Mouse (Mus musculus): ENCODE measurements around the gene Tsga10ip. TPM values are rescaled to one million over a fixed set of nuclear protein-coding genes. Genes with fewer than 3 reads are reported as not detected.

The Tsga10ip gene
- polyA plus RNA-seq, 1 experiment from 2014 or later: 0.45 TPM

DNA sequence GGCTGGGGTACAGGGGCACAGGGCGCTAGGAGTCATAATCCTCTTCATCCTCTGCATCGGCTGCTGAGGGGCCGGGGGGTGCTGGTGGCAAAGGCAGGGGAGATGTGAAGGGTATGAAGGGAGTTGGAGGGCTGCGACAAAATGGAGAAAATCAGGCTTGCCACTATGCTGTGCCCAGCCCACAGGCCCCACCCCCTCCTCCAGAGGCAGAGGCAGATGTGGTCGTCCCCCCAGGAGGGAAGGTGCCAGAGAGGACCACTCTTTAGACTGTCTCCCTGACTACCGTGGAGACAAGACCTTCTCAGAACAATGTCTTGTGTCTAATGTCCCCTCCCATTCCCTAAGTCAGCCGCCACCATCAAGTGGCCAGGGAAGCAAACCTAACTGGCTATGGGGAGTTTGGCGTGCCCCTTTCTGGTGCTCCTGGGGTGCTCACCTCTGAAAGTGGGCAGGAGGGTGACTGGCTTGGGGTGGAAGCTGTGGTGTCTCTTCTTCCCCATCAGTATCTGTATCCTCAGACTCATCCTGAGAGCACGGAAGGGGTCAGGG, 20.6 kb upstream of the Tsga10ip start:
- peak overlapping the region; percentile 81; the same call in 1 of the 2 replicates for H3K9ac ChIP-seq
- peaks cover 61% of the 10 kb centered on the region for H3K36me3 ChIP-seq
- ATAC-seq (ENCODE audit: insufficient number of reproducible peaks, insufficient read depth, low FRiP score, low TSS enrichment): no peak
- H3K4me2 ChIP-seq (replicated peaks): peak overlapping the region; percentile 88
- no peak overlapping the region for H3K27ac ChIP-seq
- peaks cover 28% of the 10 kb centered on the region for H3K4me1 ChIP-seq
- WGBS: 84% methylated on average over 9 of the region's 9 CpGs
- H3K4me3 ChIP-seq: peak overlapping the region; percentile 80
- no peaks in the 10 kb centered on the region for H3K9me3 ChIP-seq
- H3K27me3 ChIP-seq: no peaks in the 10 kb centered on the region

GRCm38 (mm10) chr19:5422267-5422666, 19.9 kb upstream of the Tsga10ip start:
- H3K27me3 ChIP-seq: no peaks in the 10 kb centered on the region
- ATAC-seq (ENCODE audit: insufficient number of reproducible peaks, insufficient read depth, low FRiP score, low TSS enrichment): no peak
- peaks cover 56% of the 10 kb centered on the region for H3K36me3 ChIP-seq
- no peak overlapping the region for H3K4me2 ChIP-seq (replicated peaks)
- 88% methylated on average over 10 of the region's 10 CpGs for WGBS
- H3K4me3 ChIP-seq: no peak overlapping the region
- no peaks in the 10 kb centered on the region for H3K9me3 ChIP-seq
- peaks cover 28% of the 10 kb centered on the region for H3K4me1 ChIP-seq
- no peak overlapping the region for H3K27ac ChIP-seq
- no peak overlapping the region; the same call in 1 of the 2 replicates for H3K9ac ChIP-seq

DNA sequence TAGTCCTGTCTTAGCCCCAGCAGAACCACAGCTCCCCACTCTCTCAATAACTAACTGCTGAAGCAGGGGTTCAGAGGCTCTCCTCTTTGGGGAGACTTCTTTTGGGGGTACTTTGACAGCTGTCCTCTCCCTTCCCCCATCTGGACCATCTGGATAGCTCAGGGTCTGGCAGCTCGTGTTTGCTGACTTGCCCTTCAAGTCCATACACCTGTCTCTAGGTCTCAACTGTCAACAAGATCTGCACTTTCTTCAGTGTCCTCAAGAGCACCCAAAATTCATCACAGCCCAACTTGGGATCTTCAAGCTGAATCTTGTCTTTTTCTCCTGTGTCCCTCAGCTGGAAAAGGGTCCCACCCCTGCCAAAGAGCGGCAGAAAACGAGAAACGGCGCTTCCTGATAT, 19.5 kb upstream of the Tsga10ip start:
- 82% methylated on average over 5 of the region's 5 CpGs for WGBS
- no peak overlapping the region for H3K9ac ChIP-seq
- H3K4me1 ChIP-seq: peaks cover 25% of the 10 kb centered on the region
- no peak overlapping the region for H3K27ac ChIP-seq
- H3K9me3 ChIP-seq: no peaks in the 10 kb centered on the region
- H3K4me2 ChIP-seq (replicated peaks): no peak overlapping the region
- no peak overlapping the region for H3K4me3 ChIP-seq
- no peaks in the 10 kb centered on the region for H3K27me3 ChIP-seq
- ATAC-seq (ENCODE audit: insufficient number of reproducible peaks, insufficient read depth, low FRiP score, low TSS enrichment): no peak
- H3K36me3 ChIP-seq: peaks cover 51% of the 10 kb centered on the region

GRCm38 (mm10) chr19:5420579-5420978, 18.3 kb upstream of the Tsga10ip start:
- Histone ChIP-seq H3K36me3 (peaks cover 42% of the 10 kb centered on the region), H3K9me3 (no peaks in the 10 kb centered on the region), H3K9ac (no peak overlapping the region), H3K27me3 (no peaks in the 10 kb centered on the region), H3K4me3 (no peak overlapping the region), H3K27ac (no peak overlapping the region), H3K4me1 (peaks cover 13% of the 10 kb centered on the region), H3K4me2 (replicated peaks) (no peak overlapping the region)
- WGBS: 93% methylated on average over 6 of the region's 6 CpGs
- ATAC-seq (ENCODE audit: insufficient number of reproducible peaks, insufficient read depth, low FRiP score, low TSS enrichment): no peak

- H3K27me3 ChIP-seq: no peaks in the 10 kb centered on the region
- no peak overlapping the region for H3K4me3 ChIP-seq
- no peak overlapping the region for H3K27ac ChIP-seq
- H3K4me1 ChIP-seq: peaks cover 13% of the 10 kb centered on the region
- no peak for ATAC-seq (ENCODE audit: insufficient number of reproducible peaks, insufficient read depth, low FRiP score, low TSS enrichment)
- no peaks in the 10 kb centered on the region for H3K9me3 ChIP-seq
- H3K9ac ChIP-seq: no peak overlapping the region
- peaks cover 42% of the 10 kb centered on the region for H3K36me3 ChIP-seq
- 90% methylated on average over 9 of the region's 9 CpGs for WGBS
- H3K4me2 ChIP-seq (replicated peaks): no peak overlapping the region
Measured at GRCm38 (mm10) chr19:5419630-5420029, 17.3 kb upstream of the Tsga10ip start.

DNA sequence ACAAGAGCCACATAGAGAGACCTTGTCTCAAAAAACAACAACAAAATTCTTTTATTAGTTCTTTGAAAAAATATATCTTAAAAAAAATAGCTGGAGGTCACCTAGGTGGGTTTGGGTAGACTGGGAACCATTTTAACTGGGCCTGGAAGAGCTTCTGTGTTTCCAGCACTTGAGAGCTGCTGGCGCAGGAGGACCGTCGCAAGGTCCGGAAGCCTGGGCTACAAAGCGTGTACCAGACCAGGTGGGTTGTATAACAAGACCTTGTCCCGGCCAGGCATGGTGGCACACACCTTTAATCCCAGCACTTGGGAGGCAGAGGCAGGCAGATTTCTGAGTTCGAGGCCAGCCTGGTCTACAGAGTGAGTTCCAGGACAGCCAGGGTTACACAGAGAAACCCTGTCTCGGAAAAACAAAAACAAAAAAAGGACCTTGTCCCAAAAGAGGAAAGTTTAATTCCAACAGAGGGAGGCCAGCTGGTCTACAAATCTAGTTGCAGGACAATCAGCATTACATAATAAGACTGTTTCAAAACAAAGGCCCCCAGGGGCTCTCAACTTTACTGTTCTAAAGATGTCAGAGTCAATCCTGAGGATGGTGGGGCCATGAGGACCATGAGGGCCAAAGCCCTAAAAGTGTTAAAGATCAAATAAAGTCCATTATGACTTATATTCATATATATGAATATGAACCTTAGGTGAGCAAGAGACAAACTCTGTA, 16.6 kb upstream of the Tsga10ip start:
- Histone ChIP-seq H3K4me2 (replicated peaks) (no peak overlapping the region), H3K27me3 (no peaks in the 10 kb centered on the region), H3K27ac (no peak overlapping the region), H3K9me3 (no peaks in the 10 kb centered on the region), H3K36me3 (peaks cover 42% of the 10 kb centered on the region), H3K4me1 (peaks cover 12% of the 10 kb centered on the region), H3K9ac (no peak overlapping the region), H3K4me3 (no peak overlapping the region)
- no peak for ATAC-seq (ENCODE audit: insufficient number of reproducible peaks, insufficient read depth, low FRiP score, low TSS enrichment)
- WGBS: 92% methylated on average over 8 of the region's 8 CpGs

GRCm38 (mm10) chr19:5414534-5414957, 12.2 kb upstream of the Tsga10ip start:
- H3K9ac ChIP-seq: no peak overlapping the region
- no peaks in the 10 kb centered on the region for H3K27me3 ChIP-seq
- H3K36me3 ChIP-seq: 0 out of 2 replicates have a peak, but pooled peaks cover 6% of the 10 kb centered on the region
- no peak for ATAC-seq (ENCODE audit: insufficient number of reproducible peaks, insufficient read depth, low FRiP score, low TSS enrichment)
- 0 out of 2 replicates have a peak, but pooled peaks cover 4% of the 10 kb centered on the region for H3K4me1 ChIP-seq
- no peak overlapping the region for H3K27ac ChIP-seq
- WGBS: 50% methylated on average over 2 of the region's 2 CpGs
- H3K4me3 ChIP-seq: no peak overlapping the region
- H3K9me3 ChIP-seq: no peaks in the 10 kb centered on the region
- H3K4me2 ChIP-seq (replicated peaks): no peak overlapping the region

DNA sequence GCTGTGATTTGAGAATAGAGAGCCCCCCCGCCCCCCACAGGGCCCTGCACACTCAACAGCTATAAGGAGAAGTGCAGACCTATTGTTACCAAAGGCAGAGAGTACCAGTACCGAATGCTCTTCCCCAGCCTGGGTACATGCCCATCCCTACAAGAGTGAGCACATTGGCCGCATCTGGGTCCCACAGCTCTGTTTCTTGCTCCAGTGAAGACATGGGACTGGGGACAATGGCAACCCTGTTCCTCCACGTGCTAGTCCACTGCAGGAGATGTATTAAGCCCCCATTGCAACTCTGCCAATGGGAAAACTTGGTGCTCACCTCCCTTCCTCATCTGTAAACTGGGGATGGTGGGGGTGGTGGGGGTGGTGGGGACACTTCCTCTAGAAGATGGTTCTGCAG, 11.5 kb upstream of the Tsga10ip start:
- Histone ChIP-seq H3K4me1 (0 out of 2 replicates have a peak, but pooled peaks cover 4% of the 10 kb centered on the region), H3K27me3 (no peaks in the 10 kb centered on the region), H3K9me3 (no peaks in the 10 kb centered on the region), H3K4me2 (replicated peaks) (no peak overlapping the region), H3K27ac (no peak overlapping the region), H3K9ac (no peak overlapping the region), H3K4me3 (no peak overlapping the region), H3K36me3 (0 out of 2 replicates have a peak, but pooled peaks cover 6% of the 10 kb centered on the region)
- WGBS: 63% methylated on average over 4 of the region's 4 CpGs
- no peak for ATAC-seq (ENCODE audit: insufficient number of reproducible peaks, insufficient read depth, low FRiP score, low TSS enrichment)

DNA sequence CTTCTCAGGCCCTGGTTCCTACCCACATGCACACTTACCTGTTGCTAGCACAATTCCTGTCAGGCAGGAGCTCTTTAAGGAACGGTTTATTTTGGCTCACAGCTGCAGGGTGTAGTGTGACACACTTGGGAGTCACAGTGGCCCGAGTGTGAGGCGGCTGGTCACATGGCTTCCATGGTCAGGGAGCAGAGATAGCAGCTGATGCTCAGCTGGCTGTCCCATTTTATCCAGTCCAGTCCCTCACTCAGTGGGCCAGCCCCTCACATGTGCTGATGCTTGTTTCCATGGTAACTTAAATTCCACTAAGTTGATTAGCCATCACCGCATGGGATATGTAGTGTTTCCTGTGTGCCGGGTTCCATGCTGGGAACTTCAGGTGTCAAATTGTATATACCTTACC, 9.6 kb upstream of the Tsga10ip start:
- no peak for ATAC-seq (ENCODE audit: insufficient number of reproducible peaks, insufficient read depth, low FRiP score, low TSS enrichment)
- no peak overlapping the region for H3K4me3 ChIP-seq
- H3K27ac ChIP-seq: no peak overlapping the region

DNA sequence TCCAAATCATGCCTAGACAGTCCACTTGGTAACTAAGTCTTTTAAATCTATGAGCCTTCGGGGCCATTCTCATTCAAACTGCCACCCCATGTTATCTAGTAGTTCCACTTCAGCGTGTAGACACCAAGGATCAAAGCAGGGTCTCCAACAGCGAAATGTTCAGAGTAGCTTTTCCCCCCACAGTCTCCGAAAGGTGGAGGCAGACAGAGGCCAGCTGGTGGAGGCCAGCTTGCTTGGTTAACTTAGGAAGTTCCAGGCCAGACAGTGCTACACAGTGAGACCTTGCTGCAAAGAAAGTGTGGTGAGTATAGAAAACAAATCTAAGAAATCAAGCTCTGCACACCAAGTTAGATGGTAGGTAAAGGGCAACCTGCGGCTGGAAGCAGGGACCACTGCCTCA, 8.3 kb upstream of the Tsga10ip start:
- Histone ChIP-seq H3K4me1 (peaks cover 7% of the 10 kb centered on the region; the same call in 1 of the 2 replicates), H3K4me2 (replicated peaks) (no peak overlapping the region), H3K27me3 (no peaks in the 10 kb centered on the region), H3K9ac (no peak overlapping the region), H3K27ac (no peak overlapping the region), H3K4me3 (no peak overlapping the region), H3K9me3 (no peaks in the 10 kb centered on the region), H3K36me3 (no peaks in the 10 kb centered on the region)
- WGBS: 87% methylated on average over 5 of the region's 5 CpGs
- no peak for ATAC-seq (ENCODE audit: insufficient number of reproducible peaks, insufficient read depth, low FRiP score, low TSS enrichment)

More for the DNA sequence above, 9.6 kb upstream of the Tsga10ip start:
- no peak overlapping the region for H3K9ac ChIP-seq
- H3K27me3 ChIP-seq: no peaks in the 10 kb centered on the region
- 54% methylated on average over 5 of the region's 5 CpGs for WGBS
- H3K9me3 ChIP-seq: no peaks in the 10 kb centered on the region
- H3K4me2 ChIP-seq (replicated peaks): no peak overlapping the region
- peaks cover 4% of the 10 kb centered on the region; the same call in 1 of the 2 replicates for H3K4me1 ChIP-seq
- H3K36me3 ChIP-seq: no peaks in the 10 kb centered on the region

DNA sequence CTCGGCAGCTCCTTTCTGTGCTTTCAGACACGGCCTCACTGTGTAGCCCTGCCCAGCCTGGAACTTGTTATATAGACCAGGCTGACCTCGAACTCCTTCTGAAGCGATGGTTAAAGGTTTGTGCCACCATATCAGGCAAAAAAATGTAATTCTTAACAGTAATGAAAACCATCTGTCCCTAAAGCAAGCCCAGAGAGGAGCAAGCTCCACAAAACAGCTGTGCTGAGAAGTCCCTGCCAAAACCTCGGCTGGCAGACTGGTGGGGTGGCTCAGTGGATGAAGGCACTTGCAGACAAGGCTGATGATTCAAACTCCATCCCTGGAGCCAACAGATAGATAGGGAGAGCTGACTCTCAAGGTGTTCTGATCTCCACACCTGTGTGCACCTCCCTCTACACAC, 6.7 kb upstream of the Tsga10ip start:
- 43% methylated on average over 5 of the region's 5 CpGs for WGBS
- no peak overlapping the region for H3K27ac ChIP-seq
- H3K4me2 ChIP-seq (replicated peaks): no peak overlapping the region
- no peak for ATAC-seq (ENCODE audit: insufficient number of reproducible peaks, insufficient read depth, low FRiP score, low TSS enrichment)
- no peak overlapping the region for H3K9ac ChIP-seq
- H3K9me3 ChIP-seq: no peaks in the 10 kb centered on the region
- no peaks in the 10 kb centered on the region for H3K27me3 ChIP-seq
- H3K36me3 ChIP-seq: no peaks in the 10 kb centered on the region
- peaks cover 8% of the 10 kb centered on the region; the same call in 1 of the 2 replicates for H3K4me1 ChIP-seq
- no peak overlapping the region for H3K4me3 ChIP-seq
